Mouse (Mus musculus) thymus, adult 2 months (tissue): ENCODE data around the gene Rps28. TPM values are rescaled to one million over a fixed set of nuclear protein-coding genes. Genes with fewer than 3 reads are reported as not detected.
"Not testable (repeated sequence)": the region's sequence is repeated elsewhere in the genome, so short reads cannot be mapped to it uniquely, and the experiment has no call there.

Experiments
- DNase-seq: peaks from one replicate; pipeline ENCODE4 v3.0.0; 2021
- H3K27ac ChIP-seq: fragments of 200-500 bp; 2 replicates; pipeline ENCODE4 v1.5.1; 2012; ENCODE audit warnings: low read length, control low read depth; ENCODE audit not compliant: control insufficient read depth, insufficient read depth
- H3K27me3 ChIP-seq: fragments of 200-500 bp; 2 replicates; pipeline ENCODE4 v1.6.1; 2012; ENCODE audit warnings: mild to moderate bottlenecking, low read length, moderate library complexity, mixed read lengths; ENCODE audit not compliant: control insufficient read depth, insufficient read depth
- H3K36me3 ChIP-seq: fragments of 200-500 bp; 2 replicates; pipeline ENCODE4 v1.6.1; 2012; ENCODE audit warnings: mild to moderate bottlenecking, low read length, moderate library complexity; ENCODE audit not compliant: control insufficient read depth, insufficient read depth
- H3K4me1 ChIP-seq: fragments of 200-500 bp; replicated peaks from 2 replicates; pipeline ENCODE4 v1.6.1; 2012; ENCODE audit warnings: low read length; ENCODE audit not compliant: control insufficient read depth, insufficient read depth
- H3K4me3 ChIP-seq: fragments of 200-500 bp; 2 replicates; pipeline ENCODE4 v1.5.1; 2012; ENCODE audit warnings: mild to moderate bottlenecking, low read length, control low read depth, moderate library complexity; ENCODE audit not compliant: control insufficient read depth, insufficient read depth
- CTCF ChIP-seq: fragments of 200-500 bp; IDR thresholded peaks from 2 replicates; pipeline ENCODE4 v1.5.1; 2012; ENCODE audit warnings: mild to moderate bottlenecking, control low read depth, low read length, moderate library complexity, borderline replicate concordance; ENCODE audit not compliant: control insufficient read depth, poor library complexity, insufficient read depth; ENCODE audit errors: extremely low read depth
- POLR2A ChIP-seq: fragments of 200-500 bp; IDR thresholded peaks from 2 replicates; pipeline ENCODE4 v1.6.1; 2012; ENCODE audit warnings: mild to moderate bottlenecking, low read length, control low read depth, moderate library complexity; ENCODE audit not compliant: control insufficient read depth, poor library complexity, insufficient read depth; ENCODE audit errors: extremely low read depth
- WGBS: fragments of 180-500 bp; shearing (Covaris S2); methylation state at CpG from one replicate; pipeline ENCODE4 v1.1.7; 2018; 5-methylcytosine and 5-hydroxymethylcytosine counted together
- polyA plus RNA-seq: library from polyadenylated mRNA; depleted of rRNA; stranded (reverse); fragments of >200 nt; gene quantifications from 2 replicates; pipeline ENCODE4 v1.2.3, GENCODE M21; 2012

Rps28 gene
- polyA plus RNA-seq, 1 experiment: 707 TPM

DNA sequence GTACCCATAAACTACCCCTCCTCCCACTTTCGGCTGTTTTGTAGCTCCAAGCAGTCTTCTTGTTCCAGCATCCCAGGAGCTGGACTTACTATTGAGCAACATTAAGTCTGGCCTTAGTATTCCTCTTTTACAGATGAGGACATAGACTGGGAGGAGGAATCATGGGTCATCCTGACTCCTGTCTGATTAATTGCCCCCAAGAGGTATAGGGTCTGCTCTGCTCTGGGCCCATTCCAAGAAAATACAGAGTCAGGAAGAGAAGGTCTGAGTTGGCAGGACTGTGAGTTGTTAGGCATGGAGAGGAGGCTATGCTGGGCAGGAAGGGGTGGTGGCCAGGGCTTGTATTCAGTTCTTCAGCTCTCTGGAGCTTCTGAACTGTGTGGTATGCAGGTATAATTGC is 19.8 kb upstream of the Rps28 start:
- Histone ChIP-seq H3K27ac (no peak overlapping the region), H3K27me3 (no peaks in the 10 kb centered on the region), H3K4me3 (no peak overlapping the region), H3K4me1 (peaks cover 5% of the 10 kb centered on the region), H3K36me3 (no peaks in the 10 kb centered on the region)
- DNase-seq: no peak
- no peak for TF ChIP-seq CTCF
- TF ChIP-seq POLR2A: no peak
- WGBS: 81% methylated on average over 1 of the region's 1 CpGs

DNA sequence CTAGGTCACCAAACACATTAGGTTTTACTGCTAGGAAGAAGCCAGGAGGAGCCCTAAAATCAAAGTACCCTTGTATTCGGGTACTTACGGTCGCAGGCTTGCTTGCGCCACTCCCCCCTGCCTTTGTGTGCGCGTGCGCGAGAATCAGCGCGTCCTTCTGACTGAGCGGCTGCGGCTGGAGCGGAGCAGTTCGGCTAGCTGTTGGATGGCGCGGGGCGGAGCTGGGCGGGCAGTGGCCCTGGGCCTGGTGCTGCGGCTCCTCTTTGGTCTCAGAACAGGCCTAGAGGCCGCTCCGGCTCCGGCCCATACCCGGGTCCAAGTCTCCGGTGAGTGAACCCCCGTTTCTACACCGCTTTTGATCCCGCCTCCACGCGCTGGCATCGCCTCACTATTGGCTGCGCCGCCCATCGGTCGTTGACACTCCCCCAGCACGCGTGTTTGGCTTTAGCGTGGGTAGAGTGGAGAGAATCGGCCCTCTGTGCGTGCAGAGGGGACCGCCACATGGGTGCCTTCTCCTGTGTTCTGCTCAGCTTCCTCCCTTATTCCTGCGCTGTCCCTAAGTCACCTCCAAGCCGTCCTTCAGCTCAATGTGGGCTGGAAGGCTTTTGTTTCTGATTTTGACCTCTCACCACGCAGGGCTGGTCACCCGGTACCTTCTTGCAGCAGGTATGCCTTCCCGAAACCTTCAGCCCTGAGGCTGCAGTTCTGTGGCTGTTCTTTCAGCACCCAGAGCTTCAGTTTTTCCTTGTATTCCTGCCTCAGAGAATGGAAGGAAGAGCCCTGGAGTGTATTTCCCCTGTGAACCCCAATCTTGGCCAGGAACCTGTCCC is 18.8 kb upstream of the Rps28 start, which contains the start of gene Cd320:
Gene Cd320, plus strand, starts transcription at position 126 of the 830 bp plus-strand sequence.
- DNase-seq: peak; percentile 92
- TF ChIP-seq POLR2A (no peak), CTCF (peak; percentile 19; the same call in 1 of the 2 replicates)

GRCm38 (mm10) chr17:33829561-33829960 is 5.2 kb upstream of the Rps28 start:
- no peak for TF ChIP-seq CTCF
- no peak for TF ChIP-seq POLR2A
- DNase-seq: no peak
- 95% methylated on average over 10 of the region's 10 CpGs for WGBS
- peaks cover 35% of the 10 kb centered on the region for H3K36me3 ChIP-seq
- H3K4me3 ChIP-seq: no peak overlapping the region
- no peaks in the 10 kb centered on the region for H3K27me3 ChIP-seq
- peaks cover 6% of the 10 kb centered on the region for H3K4me1 ChIP-seq
- H3K27ac ChIP-seq: no peak overlapping the region

More for the DNA sequence above, 18.8 kb upstream of the Rps28 start, which contains the start of gene Cd320:
- Histone ChIP-seq H3K27me3 (no peaks in the 10 kb centered on the region), H3K4me1 (peaks cover 5% of the 10 kb centered on the region), H3K27ac (no peak within 1 kb of the TSS), H3K4me3 (peak within 1 kb of the TSS; percentile 58), H3K36me3 (no peaks in the 10 kb centered on the region)
- WGBS: under 1% methylated on average over 45 of the region's 45 CpGs

DNA sequence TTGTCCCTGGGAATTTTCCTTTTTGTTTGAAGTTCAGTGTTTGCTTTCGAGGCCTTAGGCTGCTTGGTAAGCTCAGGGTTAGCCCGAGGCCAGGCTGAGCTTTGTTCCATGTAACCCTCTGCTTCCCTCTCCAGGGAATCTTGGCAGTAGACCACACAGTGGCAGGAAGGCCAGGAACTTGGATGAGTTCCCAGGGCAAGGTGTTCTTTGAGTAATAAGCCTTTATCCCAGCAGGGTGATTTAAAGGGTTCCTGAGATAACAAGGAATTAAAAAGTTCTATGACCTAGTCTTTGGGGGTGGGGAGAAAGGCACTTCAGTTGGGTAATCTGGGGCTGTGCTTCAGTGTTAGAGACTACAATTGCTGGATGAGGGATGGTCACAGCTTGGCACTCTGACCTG is 4.5 kb upstream of the Rps28 start:
- Histone ChIP-seq H3K27ac (no peak overlapping the region), H3K4me1 (peaks cover 7% of the 10 kb centered on the region), H3K36me3 (peaks cover 34% of the 10 kb centered on the region), H3K27me3 (no peaks in the 10 kb centered on the region), H3K4me3 (no peak overlapping the region)
- no peak for DNase-seq
- 92% methylated on average over 2 of the region's 2 CpGs for WGBS
- TF ChIP-seq POLR2A (no peak), CTCF (no peak)

GRCm38 (mm10) chr17:33826850-33827249 is 2.5 kb upstream of the Rps28 start:
- WGBS: 2% methylated on average over 3 of the region's 3 CpGs
- no peak for TF ChIP-seq CTCF
- TF ChIP-seq POLR2A: no peak
- Histone ChIP-seq H3K36me3 (peaks cover 35% of the 10 kb centered on the region), H3K4me1 (peaks cover 12% of the 10 kb centered on the region), H3K4me3 (no peak overlapping the region), H3K27me3 (no peaks in the 10 kb centered on the region), H3K27ac (no peak overlapping the region)
- DNase-seq: peak; percentile 60

DNA sequence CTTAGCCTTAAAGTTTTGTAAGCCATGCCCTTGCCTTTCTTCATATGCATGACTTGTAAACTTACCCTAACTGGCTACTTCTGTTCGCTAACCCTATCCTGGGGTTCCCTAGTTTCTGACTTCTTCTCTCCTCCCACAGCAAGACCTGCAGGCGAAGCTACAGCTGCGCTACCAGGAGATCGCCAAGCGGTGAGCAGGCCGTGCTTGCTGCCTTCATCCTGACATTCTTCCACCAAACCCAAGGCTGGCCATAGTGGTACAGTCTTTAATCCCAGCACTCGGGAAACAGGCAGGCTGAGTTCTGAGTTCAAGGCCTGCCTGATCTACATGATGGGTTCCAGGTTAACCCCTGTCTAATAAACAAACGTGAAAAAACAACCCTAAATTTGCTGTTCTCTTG is 1.1 kb upstream of the Rps28 start:
- Histone ChIP-seq H3K27me3 (no peaks in the 10 kb centered on the region), H3K4me1 (peaks cover 12% of the 10 kb centered on the region), H3K4me3 (no peak overlapping the region), H3K27ac (no peak overlapping the region), H3K36me3 (peaks cover 22% of the 10 kb centered on the region)
- no peak for TF ChIP-seq CTCF
- no peak for TF ChIP-seq POLR2A
- DNase-seq: no peak
- 92% methylated on average over 8 of the region's 8 CpGs for WGBS

- Histone ChIP-seq H3K36me3 (peaks cover 17% of the 10 kb centered on the region), H3K4me1 (peaks cover 12% of the 10 kb centered on the region), H3K4me3 (peak overlapping the region; percentile 95)
- WGBS: 16% methylated on average over 6 of the region's 6 CpGs
- H3K27ac ChIP-seq, DNase-seq, H3K27me3 ChIP-seq: not testable (repeated sequence)
Measured at GRCm38 (mm10) chr17:33824997-33825330, 602 bp upstream of the Rps28 start.

DNA sequence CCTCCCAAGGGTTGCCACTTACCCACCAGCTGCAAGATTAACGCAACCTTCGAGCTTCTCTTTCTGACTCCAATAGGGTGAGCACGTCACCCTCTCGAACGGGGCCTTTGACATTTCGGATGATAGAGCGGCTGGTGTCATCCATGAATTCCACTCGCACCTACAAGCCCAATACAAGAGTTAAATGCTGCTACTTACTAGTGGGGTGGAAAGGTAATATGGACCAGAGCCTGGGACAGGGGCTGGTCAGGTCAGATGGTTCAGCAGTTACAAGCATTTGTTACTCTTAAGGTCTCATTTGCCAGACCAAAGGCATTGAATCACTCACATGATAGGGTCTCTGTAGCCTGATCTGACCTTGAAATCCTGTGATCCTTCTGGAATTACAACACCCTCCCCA is 1.2 kb downstream of the Rps28 start:
- H3K36me3 ChIP-seq: peaks cover 12% of the 10 kb centered on the region
- not testable (repeated sequence) for DNase-seq, H3K4me3 ChIP-seq, H3K27me3 ChIP-seq, H3K27ac ChIP-seq
- WGBS: 89% methylated on average over 8 of the region's 8 CpGs
- peaks cover 16% of the 10 kb centered on the region for H3K4me1 ChIP-seq
